Mouse (Mus musculus): ENCODE results near the gene Oprl1.

Oprl1 gene

DNA sequence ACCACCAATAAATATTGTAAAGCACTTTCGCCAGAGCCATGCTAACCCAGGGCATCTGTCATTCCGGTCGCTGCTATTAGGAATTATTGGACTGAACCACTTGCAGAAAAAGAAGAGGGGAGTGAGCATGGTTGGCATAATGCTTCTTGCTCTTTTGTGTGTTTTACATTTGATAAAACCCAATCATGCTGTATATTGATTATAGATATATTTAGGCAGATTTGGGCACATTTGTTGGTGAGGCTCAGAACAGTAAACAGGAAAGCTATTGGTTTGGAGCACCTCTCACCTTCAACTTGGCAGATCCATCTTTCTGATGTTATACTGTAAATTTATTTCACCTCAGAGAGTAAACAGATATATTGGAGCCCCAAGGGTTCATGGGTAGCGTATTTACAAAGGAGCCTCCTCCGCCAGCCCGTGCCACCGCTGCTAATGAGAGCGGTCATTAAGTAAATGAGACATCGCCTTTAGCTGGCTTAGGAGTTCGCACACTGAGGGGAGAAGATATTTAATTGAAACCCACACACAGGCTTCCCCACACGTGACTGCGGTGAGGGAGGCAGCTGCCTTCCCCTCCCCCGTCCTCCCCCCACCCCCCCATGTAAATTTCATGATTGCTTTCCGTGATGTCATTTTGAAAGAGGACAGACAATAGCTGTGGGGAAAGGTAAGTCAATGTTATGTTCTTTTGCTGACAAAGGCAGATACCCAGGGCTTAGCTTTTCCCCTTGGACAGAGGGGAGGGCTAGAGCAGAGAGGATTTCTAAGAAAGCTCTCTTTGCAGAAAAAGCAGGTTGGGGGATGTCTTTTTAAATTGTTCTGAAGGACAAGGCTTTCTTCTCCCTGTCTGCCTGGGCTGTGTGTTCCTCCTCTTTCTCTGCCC, 52.1 kb downstream of the Oprl1 start:
- DNase-seq = no peak

DNA sequence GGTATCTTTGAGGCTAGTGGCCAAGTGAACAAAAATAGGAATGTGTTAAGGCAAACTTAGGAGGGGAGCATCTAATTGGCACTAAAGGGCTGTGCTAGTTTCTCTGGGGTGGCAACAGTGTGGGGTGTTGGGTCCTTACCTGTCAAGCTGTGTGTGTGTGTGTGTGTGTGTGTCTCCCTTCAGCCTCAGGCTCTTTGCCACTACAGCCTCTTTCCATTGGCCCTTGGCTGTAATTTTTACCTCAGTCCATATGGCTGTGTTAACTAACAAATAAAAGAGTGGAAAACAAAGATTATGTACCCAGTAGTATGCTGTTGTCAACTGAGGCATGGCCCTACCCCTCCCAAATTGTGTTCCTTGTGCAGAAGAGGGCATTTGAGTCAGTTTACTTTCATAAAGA, 53.6 kb downstream of the Oprl1 start:
- no peak for DNase-seq

DNA sequence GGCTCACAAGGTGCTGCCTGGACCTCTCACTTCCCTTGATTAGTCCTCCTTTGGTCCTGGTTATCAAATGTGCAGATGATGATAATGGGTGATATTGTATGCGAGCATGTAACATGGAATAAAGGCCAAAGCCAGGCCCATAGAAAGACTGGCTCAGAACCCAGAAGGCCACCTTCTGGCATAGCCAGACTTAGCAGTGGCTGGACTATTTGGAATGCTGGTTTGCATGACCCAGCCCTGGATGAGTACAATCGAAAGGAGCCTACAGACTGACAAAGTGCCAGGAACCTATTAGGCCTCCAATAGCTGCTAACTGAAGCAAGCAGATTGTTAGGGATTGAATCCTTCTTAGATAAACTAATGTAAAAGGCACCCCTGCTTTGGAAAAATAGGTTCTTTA, 54.6 kb downstream of the Oprl1 start:
- DNase-seq = no peak
